21 mouse cellular contexts compared by ENCODE assay signal in the genomic region with DNA sequence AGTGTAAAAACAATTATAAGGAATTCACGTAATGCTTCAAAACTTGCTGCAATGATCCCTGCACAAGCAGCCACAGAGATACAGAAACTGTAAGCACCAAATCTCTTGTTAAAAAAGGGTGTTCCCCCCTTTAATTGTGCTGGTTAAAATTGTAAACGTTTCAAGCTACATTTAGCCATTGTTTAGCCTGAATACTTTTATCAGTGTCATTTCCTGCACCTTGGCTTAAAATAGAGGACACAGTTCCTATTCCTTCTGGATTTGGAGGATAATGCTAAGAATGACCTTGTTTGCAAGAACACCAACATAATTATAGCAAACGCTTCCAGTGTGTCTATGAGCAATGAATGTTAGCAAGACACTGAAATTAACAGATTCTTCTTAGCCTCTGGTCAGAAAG.
DNase-seq lines count a peak whose midpoint lies in the region; ATAC-seq and TF ChIP-seq lines count a peak whose summit lies in the region.
"Had no signal": no experiment of that assay in that cellular context is flagged by ENCODE, and none has a peak within 500 bp of the region (broad histone marks: within the 10 kb centered on the region; RNA-seq: fewer than 3 reads in every experiment).

No protein-coding gene starts in this region.

- H3K4me2 ChIP-seq in heart, embryonic 15.5 days, result no peak overlapping the region
- H3K4me2 ChIP-seq in heart, embryonic 11.5 days, result no peak overlapping the region
- H3K4me2 ChIP-seq in kidney, embryonic 15.5 days, result no peak overlapping the region
- H3K4me2 ChIP-seq: embryonic facial prominence, embryonic 12.5 days; forebrain, embryonic 15.5 days; heart, embryonic 13.5 days; hindbrain, embryonic 15.5 days had no signal

- H3K36me3 ChIP-seq in heart, embryonic 15.5 days, result peaks cover 7% of the 10 kb centered on the region; the same call in 1 of the 2 replicates
- H3K36me3 ChIP-seq in heart, embryonic 11.5 days (ENCODE audit: control insufficient read depth, insufficient read depth, low read length), result peaks cover 8% of the 10 kb centered on the region; the same call in 1 of the 2 replicates
- peaks cover 34% of the 10 kb centered on the region for H3K36me3 ChIP-seq in kidney, embryonic 15.5 days
- H3K36me3 ChIP-seq: G1E had no signal

- WGBS in heart, embryonic 15.5 days, result 53% methylated on average over 3 of the region's 3 CpGs
- WGBS in heart, embryonic 11.5 days (ENCODE audit: insufficient replicate concordance), result 57% methylated on average over 3 of the region's 3 CpGs
- 65% methylated on average over 3 of the region's 3 CpGs for WGBS in kidney, embryonic 15.5 days

- TF ChIP-seq CTCF in gastrocnemius, adult 2 months (IDR thresholded peaks at IDR 0.05), result no peak

- DNase-seq in gastrocnemius, adult 2 months, result no peak
- DNase-seq in gastrocnemius, postnatal 36 days, result no peak
- no peak for DNase-seq in kidney, adult 11 months
- DNase-seq: adrenal gland, adult 8-10 months; adrenal gland, postnatal 36 days; B cell, adult 2 months; cerebellum, adult 11 months; cerebellum, adult 8-10 months; cerebellum, postnatal 14 days; gastrocnemius, postnatal 10 days had no signal

- no peak overlapping the region for H3K9ac ChIP-seq in heart, embryonic 15.5 days
- no peak overlapping the region for H3K9ac ChIP-seq in heart, embryonic 11.5 days (ENCODE audit: low read depth, low read length)
- H3K9ac ChIP-seq in kidney, embryonic 15.5 days, result no peak overlapping the region
- H3K9ac ChIP-seq: embryonic facial prominence, embryonic 12.5 days; forebrain, embryonic 15.5 days; heart, embryonic 13.5 days; hindbrain, embryonic 15.5 days had no signal

- no peak overlapping the region for H3K4me3 ChIP-seq in gastrocnemius, adult 2 months
- H3K4me3 ChIP-seq in heart, embryonic 15.5 days, result no peak overlapping the region
- H3K4me3 ChIP-seq in heart, embryonic 11.5 days (ENCODE audit: low read depth, low read length), result no peak overlapping the region
- no peak overlapping the region for H3K4me3 ChIP-seq in kidney, embryonic 15.5 days (replicated peaks)
- H3K4me3 ChIP-seq in brown adipose tissue, adult 24 weeks (ENCODE audit: insufficient read depth, low read depth, low read length), result no peak overlapping the region
- H3K4me3 ChIP-seq: embryonic facial prominence, embryonic 12.5 days; forebrain, embryonic 15.5 days; heart, embryonic 13.5 days; hindbrain, embryonic 15.5 days had no signal

- peak overlapping the region; percentile 58; the same call in 1 of the 2 replicates for H3K27ac ChIP-seq in gastrocnemius, adult 2 months
- H3K27ac ChIP-seq in heart, embryonic 15.5 days, result 0 out of 2 replicates have a peak overlapping the region, but pooled peaks have one; percentile 26
- H3K27ac ChIP-seq in heart, embryonic 11.5 days (ENCODE audit: low read depth, low read length), result no peak overlapping the region
- H3K27ac ChIP-seq in kidney, embryonic 15.5 days, result peak overlapping the region; percentile 35; the same call in 1 of the 2 replicates
- peak overlapping the region; percentile 60; the same call in 1 of the 2 replicates for H3K27ac ChIP-seq in brown adipose tissue, adult 24 weeks (replicated peaks; ENCODE audit: low read depth, low read length)
- H3K27ac ChIP-seq: embryonic facial prominence, embryonic 12.5 days; forebrain, embryonic 15.5 days; heart, embryonic 13.5 days; hindbrain, embryonic 15.5 days had no signal

- no peaks in the 10 kb centered on the region for H3K4me1 ChIP-seq in heart, embryonic 15.5 days (replicated peaks)
- no peaks in the 10 kb centered on the region for H3K4me1 ChIP-seq in heart, embryonic 11.5 days (ENCODE audit: control insufficient read depth, insufficient read depth, low read length)
- peaks cover 13% of the 10 kb centered on the region; the same call in 1 of the 2 replicates for H3K4me1 ChIP-seq in kidney, embryonic 15.5 days
- H3K4me1 ChIP-seq in brown adipose tissue, adult 24 weeks (ENCODE audit: control insufficient read depth, insufficient read depth, insufficient read length, low read length), result peaks cover 4% of the 10 kb centered on the region; the same call in 1 of the 2 replicates
- H3K4me1 ChIP-seq: embryonic facial prominence, embryonic 12.5 days; forebrain, embryonic 15.5 days; hindbrain, embryonic 15.5 days had no signal

- intact Hi-C loops in gastrocnemius, adult 2 months (cut with DNase I), result no loop called here
- intact Hi-C loops in gastrocnemius, postnatal 36 days (cut with DNase I), result no loop called here

- ATAC-seq in heart, embryonic 15.5 days (replicated peaks; ENCODE audit: insufficient number of reproducible peaks, insufficient read depth, low FRiP score, low read depth), result no peak
- ATAC-seq in heart, embryonic 11.5 days (replicated peaks; ENCODE audit: insufficient number of reproducible peaks, low FRiP score, low TSS enrichment), result no peak
- ATAC-seq in kidney, embryonic 15.5 days (replicated peaks; ENCODE audit: low FRiP score), result no peak
- ATAC-seq: CD4-positive, CD25-positive, alpha-beta regulatory T cell, adult 4 months; forebrain, embryonic 15.5 days; intestine, embryonic 16.5 days had no signal

- no peaks in the 10 kb centered on the region for H3K27me3 ChIP-seq in heart, embryonic 15.5 days
- H3K27me3 ChIP-seq in heart, embryonic 11.5 days (ENCODE audit: control insufficient read depth, insufficient read depth, low read length), result no peaks in the 10 kb centered on the region
- no peaks in the 10 kb centered on the region for H3K27me3 ChIP-seq in kidney, embryonic 15.5 days
- H3K27me3 ChIP-seq: embryonic facial prominence, embryonic 12.5 days; forebrain, embryonic 15.5 days; heart, embryonic 13.5 days; hindbrain, embryonic 15.5 days had no signal

- H3K9me3 ChIP-seq in heart, embryonic 15.5 days (replicated peaks), result no peaks in the 10 kb centered on the region
- no peaks in the 10 kb centered on the region for H3K9me3 ChIP-seq in heart, embryonic 11.5 days (replicated peaks; ENCODE audit: control insufficient read depth, low read length)
- H3K9me3 ChIP-seq in kidney, embryonic 15.5 days (replicated peaks), result no peaks in the 10 kb centered on the region
- H3K9me3 ChIP-seq: embryonic facial prominence, embryonic 12.5 days; forebrain, embryonic 15.5 days; heart, embryonic 13.5 days; hindbrain, embryonic 15.5 days had no signal
